Mouse (Mus musculus) liver, embryonic 12.5 days (tissue): ENCODE data around the gene Prepl. TPM values are rescaled to one million over a fixed set of nuclear protein-coding genes. Genes with fewer than 3 reads are reported as not detected.

ENCODE experiments used
- ATAC-seq: fragments of 200-750 bp; cut with Nextera tagmentation; 2 replicates; pipeline ENCODE4 v1.8.0; 2017; ENCODE audit warnings: moderate number of reproducible peaks, mild to moderate bottlenecking, moderate library complexity
- H3K27ac ChIP-seq: fragments of 300-500 bp; sonication (generic); 2 replicates; pipeline ENCODE4 v1.5.1; 2016; ENCODE audit warnings: mild to moderate bottlenecking
- H3K27me3 ChIP-seq: fragments of 300-500 bp; sonication (generic); replicated peaks from 2 replicates; pipeline ENCODE4 v1.6.1; 2016; ENCODE audit warnings: mild to moderate bottlenecking, moderate library complexity
- H3K36me3 ChIP-seq: fragments of 300-500 bp; sonication (generic); 2 replicates; pipeline ENCODE4 v1.6.1; 2016; ENCODE audit warnings: mild to moderate bottlenecking, moderate library complexity
- H3K4me1 ChIP-seq: fragments of 300-500 bp; sonication (generic); 2 replicates; pipeline ENCODE4 v1.6.1; 2016
- H3K4me2 ChIP-seq: fragments of 300-500 bp; sonication (generic); 2 replicates; pipeline ENCODE4 v1.6.1; 2016; ENCODE audit warnings: mild to moderate bottlenecking, moderate library complexity
- H3K4me3 ChIP-seq: fragments of 300-500 bp; sonication (generic); 2 replicates; pipeline ENCODE4 v1.5.1; 2016; ENCODE audit warnings: mild to moderate bottlenecking, moderate library complexity
- H3K9ac ChIP-seq: fragments of 300-500 bp; sonication (generic); 2 replicates; pipeline ENCODE4 v1.6.1; 2016; ENCODE audit warnings: mild to moderate bottlenecking, moderate library complexity
- H3K9me3 ChIP-seq: fragments of 300-500 bp; sonication (generic); replicated peaks from 2 replicates; pipeline ENCODE4 v1.6.1; 2016; ENCODE audit warnings: mild to moderate bottlenecking, moderate library complexity
- WGBS: fragments of 180-500 bp; shearing (Covaris S2); methylation state at CpG from one replicate; pipeline ENCODE4 v1.1.7; 2016; ENCODE audit not compliant: insufficient replicate concordance; 5-methylcytosine and 5-hydroxymethylcytosine counted together
- polyA plus RNA-seq: library from polyadenylated mRNA; unstranded; fragments of >200 nt; fragmentation: Nextera tagmentation; extraction: Ambion mirVana; gene quantifications from 2 replicates; pipeline ENCODE4 v1.2.1, GENCODE M21; 2016

The Prepl gene
- polyA plus RNA-seq, 1 experiment from 2014 or later: 11.2 TPM

- Histone ChIP-seq H3K27me3 (no peaks in the 10 kb centered on the region), H3K9ac (no peak overlapping the region), H3K36me3 (peaks cover 39% of the 10 kb centered on the region), H3K9me3 (no peaks in the 10 kb centered on the region), H3K4me1 (peaks cover 10% of the 10 kb centered on the region), H3K4me3 (no peak overlapping the region), H3K4me2 (no peak overlapping the region), H3K27ac (no peak overlapping the region)
- ATAC-seq: no peak
- WGBS: 88% methylated on average over 3 of the region's 3 CpGs
Measured at GRCm38 (mm10) chr17:85014632-85015031, 75.4 kb downstream of the Prepl start.

DNA sequence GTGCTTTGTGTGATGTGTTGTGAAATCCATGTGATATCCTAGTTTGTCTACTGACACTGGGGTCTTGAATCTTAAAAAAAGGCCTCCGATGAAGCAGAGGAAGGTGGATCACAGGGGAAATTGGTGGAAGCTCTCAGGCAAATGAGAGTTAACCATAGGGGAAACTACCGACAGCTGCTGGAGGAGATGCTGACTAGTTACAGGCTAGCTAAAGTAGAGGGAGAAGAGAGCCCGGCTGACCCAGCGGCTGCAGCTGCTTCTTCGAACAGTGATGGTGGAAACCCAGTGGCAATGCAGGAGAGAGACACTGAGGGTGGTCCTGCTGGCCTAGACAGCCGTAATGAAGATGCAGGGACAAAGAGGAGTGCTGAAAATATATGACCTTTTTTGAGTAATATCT, 76.6 kb downstream of the Prepl start:
- Histone ChIP-seq H3K4me2 (no peak overlapping the region), H3K4me3 (no peak overlapping the region), H3K9ac (no peak overlapping the region), H3K27me3 (no peaks in the 10 kb centered on the region), H3K4me1 (peaks cover 9% of the 10 kb centered on the region), H3K9me3 (no peaks in the 10 kb centered on the region), H3K36me3 (peaks cover 45% of the 10 kb centered on the region), H3K27ac (no peak overlapping the region)
- 90% methylated on average over 6 of the region's 6 CpGs for WGBS
- ATAC-seq: no peak

Other genes starting within 250 kb of the Prepl start
- gene Ppm1b, start 133.5 kb downstream of the Prepl start, polyA plus RNA-seq: 71.7 and 75.2 TPM in 2 replicates
- gene Slc3a1, start 61.9 kb downstream of the Prepl start, polyA plus RNA-seq: 0.32 and 0.41 TPM in 2 replicates
- gene Camkmt, start 311 bp upstream of the Prepl start, polyA plus RNA-seq: 4.4 and 5.2 TPM in 2 replicates